Mouse (Mus musculus) monocyte, adult 2 months (primary cell): Measurements from ENCODE around the gene Nagpa.

Experiments used
- DNase-seq, 2 experiments: peaks; one replicate each; pipeline ENCODE4 v3.0.0; 2022; ENCODE audit warnings: low spot score in 2 of 2, low read depth in 1 of 2

The Nagpa gene

GRCm38 (mm10) chr16:5202681-5203080, 1.1 kb downstream of the Nagpa start:
- DNase-seq: peak; percentile 29 to 34

GRCm38 (mm10) chr16:5195080-5195479, 8.7 kb downstream of the Nagpa start:
- no peak for DNase-seq

GRCm38 (mm10) chr16:5186234-5186633, 17.6 kb downstream of the Nagpa start:
- DNase-seq: no peak

- no peak for DNase-seq
Observed at GRCm38 (mm10) chr16:5185691-5186090, 18.1 kb downstream of the Nagpa start.

GRCm38 (mm10) chr16:5184956-5185355, 18.9 kb downstream of the Nagpa start:
- DNase-seq: no peak

- no peak for DNase-seq
Observed at GRCm38 (mm10) chr16:5184101-5184500, 19.7 kb downstream of the Nagpa start.

GRCm38 (mm10) chr16:5183310-5183975, 20.4 kb downstream of the Nagpa start:
- DNase-seq: no peak

GRCm38 (mm10) chr16:5172636-5173035, 31.2 kb downstream of the Nagpa start:
- DNase-seq: no peak

GRCm38 (mm10) chr16:5168829-5169228, 35.0 kb downstream of the Nagpa start:
- no peak for DNase-seq

GRCm38 (mm10) chr16:5168038-5168437, 35.8 kb downstream of the Nagpa start:
- DNase-seq: no peak

- DNase-seq: no peak
Observed at GRCm38 (mm10) chr16:5164327-5164726, 39.5 kb downstream of the Nagpa start.

- no peak for DNase-seq
Observed at GRCm38 (mm10) chr16:5159248-5159647, 44.6 kb downstream of the Nagpa start.

GRCm38 (mm10) chr16:5157113-5157512, 46.7 kb downstream of the Nagpa start:
- DNase-seq: no peak

GRCm38 (mm10) chr16:5156495-5156894, 47.3 kb downstream of the Nagpa start:
- no peak for DNase-seq

GRCm38 (mm10) chr16:5155014-5155413, 48.8 kb downstream of the Nagpa start:
- DNase-seq: no peak

GRCm38 (mm10) chr16:5153299-5154026, 50.3 kb downstream of the Nagpa start:
- DNase-seq: no peak

- no peak for DNase-seq
Observed at GRCm38 (mm10) chr16:5150544-5150943, 53.3 kb downstream of the Nagpa start.

- no peak for DNase-seq
Observed at GRCm38 (mm10) chr16:5147037-5147385, 56.8 kb downstream of the Nagpa start, which contains the start of gene Sec14l5. Sec14l5 (plus strand) TSS chr16:5147109.

- DNase-seq: no peak
Observed at GRCm38 (mm10) chr16:5146367-5147036, 57.3 kb downstream of the Nagpa start.

- peak in 1 of 2 experiments; percentile 30 for DNase-seq
Observed at GRCm38 (mm10) chr16:5145570-5145969, 58.2 kb downstream of the Nagpa start.
